Mouse (Mus musculus) liver, embryonic 14.5 days (tissue): ENCODE measurements at regions not wholly inside any gene's neighbourhood (a gene's known extent, or its start where the extent isn't known, plus 50 kb on each side); places are given as distances from the start of the nearest gene placed in this dataset.
"Not testable (repeated sequence)": the region's sequence is repeated elsewhere in the genome, so short reads cannot be mapped to it uniquely, and the experiment has no call there.

Experiments
- ATAC-seq: fragments of 200-750 bp; cut with Nextera tagmentation; 2 replicates; pipeline ENCODE4 v1.8.0; 2017; ENCODE audit warnings: moderate number of reproducible peaks, mild to moderate bottlenecking, moderate library complexity; ENCODE audit not compliant: insufficient read depth
- DNase-seq, 3 experiments: peaks; one replicate each; pipeline ENCODE4 v3.0.0-alpha.2; 2012 to 2013; ENCODE audit warnings: low read depth in 3 of 3, low spot score in 3 of 3
- H3K27ac ChIP-seq: fragments of 300-500 bp; sonication (generic); 2 replicates; pipeline ENCODE4 v1.5.1; 2014; ENCODE audit warnings: moderate library complexity, mild to moderate bottlenecking, control low read depth, inconsistent platforms
- H3K27me3 ChIP-seq: fragments of 300-500 bp; sonication (generic); 2 replicates; pipeline ENCODE4 v1.6.1; 2014; ENCODE audit warnings: mild to moderate bottlenecking, low read length, moderate library complexity; ENCODE audit not compliant: control insufficient read depth, insufficient read depth
- H3K36me3 ChIP-seq: fragments of 300-500 bp; sonication (generic); replicated peaks from 2 replicates; pipeline ENCODE4 v1.6.1; 2014; ENCODE audit warnings: low read depth; ENCODE audit not compliant: control insufficient read depth, insufficient read depth
- H3K4me1 ChIP-seq, 2 experiments: fragments of 200-500 bp in 1 of 2; fragments of 300-500 bp in 1 of 2; sonication (generic) in 1 of 2; replicated peaks; 2 replicates each; pipeline ENCODE4 v1.6.1; 2012 to 2014; ENCODE audit warnings: antibody characterized with exemption in 1 of 2, inconsistent platforms in 1 of 2, low read length in 1 of 2; ENCODE audit not compliant: control insufficient read depth in 2 of 2, insufficient read depth in 2 of 2
- H3K4me2 ChIP-seq: fragments of 300-500 bp; sonication (generic); 2 replicates; pipeline ENCODE4 v1.6.1; 2014; ENCODE audit warnings: low read depth, mild to moderate bottlenecking, control low read depth, moderate library complexity
- H3K4me3 ChIP-seq, 2 experiments: fragments of 200-500 bp in 1 of 2; fragments of 300-500 bp in 1 of 2; sonication (generic) in 1 of 2; 2 replicates each; pipeline ENCODE4 v1.5.1; 2012 to 2014; ENCODE audit warnings: low read depth in 2 of 2, low read length in 2 of 2, mild to moderate bottlenecking in 2 of 2, control low read depth in 1 of 2, inconsistent platforms in 1 of 2, moderate library complexity in 1 of 2; ENCODE audit not compliant: insufficient read depth in 1 of 2
- H3K9ac ChIP-seq: fragments of 300-500 bp; sonication (generic); replicated peaks from 2 replicates; pipeline ENCODE4 v1.6.1; 2014; ENCODE audit warnings: mild to moderate bottlenecking, control low read depth, moderate library complexity
- H3K9me3 ChIP-seq: fragments of 300-500 bp; sonication (generic); 2 replicates; pipeline ENCODE4 v1.6.1; 2016; ENCODE audit warnings: low read length, mixed read lengths; ENCODE audit not compliant: control insufficient read depth
- CTCF ChIP-seq: IDR thresholded peaks from 2 replicates; pipeline ENCODE4 v1.5.1; 2016; ENCODE audit warnings: antibody characterized with exemption, low read depth, control low read depth
- EP300 ChIP-seq: IDR thresholded peaks from 2 replicates; pipeline ENCODE4 v1.6.1; 2016; ENCODE audit warnings: antibody characterized with exemption, low read depth
- WGBS: fragments of 180-500 bp; shearing (Covaris S2); extraction: QIAGEN DNeasy Blood & Tissue Kit; methylation state at CpG from one replicate; pipeline ENCODE4 v1.1.7; 2014; ENCODE audit not compliant: insufficient replicate concordance; 5-methylcytosine and 5-hydroxymethylcytosine counted together

- not testable (repeated sequence) for H3K27me3 ChIP-seq, H3K4me3 ChIP-seq, H3K9me3 ChIP-seq, H3K27ac ChIP-seq, ATAC-seq, DNase-seq, H3K9ac ChIP-seq, H3K4me2 ChIP-seq, H3K4me1 ChIP-seq, H3K36me3 ChIP-seq
- WGBS: 33% methylated on average over 3 of the region's 3 CpGs
- TF ChIP-seq CTCF: peak; percentile 24; the same call in 1 of the 2 replicates
Observed at GRCm38 (mm10) chr14:53581734-53582133, 672.2 kb downstream of the Dad1 start.

- H3K4me3 ChIP-seq, ATAC-seq, H3K4me2 ChIP-seq, H3K27me3 ChIP-seq, DNase-seq, H3K27ac ChIP-seq, H3K9ac ChIP-seq, H3K9me3 ChIP-seq, H3K36me3 ChIP-seq, H3K4me1 ChIP-seq: not testable (repeated sequence)
- WGBS: 75% methylated on average over 1 of the region's 1 CpGs
Observed at GRCm38 (mm10) chr14:53576927-53577326, 677.0 kb downstream of the Dad1 start.

- WGBS: 45% methylated on average over 1 of the region's 1 CpGs
Observed at GRCm38 (mm10) chr14:53572701-53573100, 681.2 kb downstream of the Dad1 start.

GRCm38 (mm10) chr14:53562606-53563005 lies 691.3 kb downstream of the Dad1 start:
- Histone ChIP-seq H3K4me2 (no peak overlapping the region), H3K9me3 (no peaks in the 10 kb centered on the region), H3K27me3 (no peaks in the 10 kb centered on the region), H3K36me3 (no peaks in the 10 kb centered on the region), H3K9ac (no peak overlapping the region), H3K27ac (no peak overlapping the region), H3K4me1 (no peaks in the 10 kb centered on the region), H3K4me3 (no peak overlapping the region)
- DNase-seq (no peak), ATAC-seq (no peak)
- TF ChIP-seq EP300: no peak
- TF ChIP-seq CTCF: no peak
- WGBS: 28% methylated on average over 2 of the region's 2 CpGs

More at GRCm38 (mm10) chr14:53572701-53573100, 681.2 kb downstream of the Dad1 start:
- not testable (repeated sequence) for H3K4me3 ChIP-seq, H3K9me3 ChIP-seq, H3K4me2 ChIP-seq, H3K27me3 ChIP-seq, H3K36me3 ChIP-seq, H3K4me1 ChIP-seq, H3K9ac ChIP-seq, DNase-seq, ATAC-seq, H3K27ac ChIP-seq

- H3K27me3 ChIP-seq, H3K4me3 ChIP-seq, ATAC-seq, H3K4me2 ChIP-seq, H3K9ac ChIP-seq, H3K36me3 ChIP-seq, H3K9me3 ChIP-seq, H3K4me1 ChIP-seq, DNase-seq, H3K27ac ChIP-seq: not testable (repeated sequence)
- WGBS: 53% methylated on average over 5 of the region's 5 CpGs
Observed at GRCm38 (mm10) chr14:53560146-53560545, 693.8 kb downstream of the Dad1 start.

GRCm38 (mm10) chr14:53559386-53559920 lies 694.5 kb downstream of the Dad1 start:
- H3K9ac ChIP-seq, H3K4me1 ChIP-seq, H3K4me2 ChIP-seq, H3K27me3 ChIP-seq, H3K27ac ChIP-seq, H3K9me3 ChIP-seq, H3K36me3 ChIP-seq, H3K4me3 ChIP-seq, DNase-seq, ATAC-seq: not testable (repeated sequence)
